Mouse (Mus musculus) hindbrain, embryonic 11.5 days (tissue): ENCODE data around the gene Elovl7. TPM values are rescaled to one million over a fixed set of nuclear protein-coding genes. Genes with fewer than 3 reads are reported as not detected.

Experiments used
- ATAC-seq: fragments of 200-750 bp; cut with Nextera tagmentation; 2 replicates; pipeline ENCODE4 v1.8.0; 2017; ENCODE audit warnings: mild to moderate bottlenecking, moderate TSS enrichment, moderate library complexity; ENCODE audit not compliant: low FRiP score
- DNase-seq: peaks from one replicate; pipeline ENCODE4 v3.0.0-alpha.2; 2015; ENCODE audit warnings: low spot score
- H3K27ac ChIP-seq: fragments of 300-500 bp; sonication (generic); 2 replicates; pipeline ENCODE4 v1.5.1; 2014; ENCODE audit warnings: mild to moderate bottlenecking, low read depth, low read length
- H3K27me3 ChIP-seq: fragments of 300-500 bp; sonication (generic); 2 replicates; pipeline ENCODE4 v1.6.1; 2014; ENCODE audit warnings: mild to moderate bottlenecking, low read length, moderate library complexity, mixed read lengths; ENCODE audit not compliant: control insufficient read depth, insufficient read depth
- H3K36me3 ChIP-seq: fragments of 300-500 bp; sonication (generic); 2 replicates; pipeline ENCODE4 v1.6.1; 2014; ENCODE audit warnings: mild to moderate bottlenecking, low read length, moderate library complexity, mixed read lengths; ENCODE audit not compliant: control insufficient read depth, insufficient read depth
- H3K4me1 ChIP-seq: fragments of 300-500 bp; sonication (generic); replicated peaks from 2 replicates; pipeline ENCODE4 v1.6.1; 2014; ENCODE audit warnings: low read length, mixed read lengths; ENCODE audit not compliant: control insufficient read depth, insufficient read depth
- H3K4me2 ChIP-seq: fragments of 300-500 bp; sonication (generic); replicated peaks from 2 replicates; pipeline ENCODE4 v1.6.1; 2014; ENCODE audit warnings: mild to moderate bottlenecking, low read depth, low read length
- H3K4me3 ChIP-seq: fragments of 300-500 bp; sonication (generic); 2 replicates; pipeline ENCODE4 v1.5.1; 2014; ENCODE audit warnings: low read depth, low read length
- H3K9ac ChIP-seq: fragments of 300-500 bp; sonication (generic); 2 replicates; pipeline ENCODE4 v1.6.1; 2014; ENCODE audit warnings: low read depth, low read length
- H3K9me3 ChIP-seq: fragments of 300-500 bp; sonication (generic); 2 replicates; pipeline ENCODE4 v1.6.1; 2016; ENCODE audit warnings: low read length; ENCODE audit not compliant: control insufficient read depth
- WGBS: fragments of 180-500 bp; shearing (Covaris S2); extraction: QIAGEN DNeasy Blood & Tissue Kit; methylation state at CpG from one replicate; pipeline ENCODE4 v1.1.7; 2014; 5-methylcytosine and 5-hydroxymethylcytosine counted together
- polyA plus RNA-seq: library from polyadenylated mRNA; unstranded; fragments of >200 nt; fragmentation: Nextera tagmentation; extraction: Ambion mirVana; gene quantifications from 2 replicates; pipeline ENCODE4 v1.2.1, GENCODE M21; 2014

Gene Elovl7
- polyA plus RNA-seq, 1 experiment from 2014 or later = 1.3 TPM

DNA sequence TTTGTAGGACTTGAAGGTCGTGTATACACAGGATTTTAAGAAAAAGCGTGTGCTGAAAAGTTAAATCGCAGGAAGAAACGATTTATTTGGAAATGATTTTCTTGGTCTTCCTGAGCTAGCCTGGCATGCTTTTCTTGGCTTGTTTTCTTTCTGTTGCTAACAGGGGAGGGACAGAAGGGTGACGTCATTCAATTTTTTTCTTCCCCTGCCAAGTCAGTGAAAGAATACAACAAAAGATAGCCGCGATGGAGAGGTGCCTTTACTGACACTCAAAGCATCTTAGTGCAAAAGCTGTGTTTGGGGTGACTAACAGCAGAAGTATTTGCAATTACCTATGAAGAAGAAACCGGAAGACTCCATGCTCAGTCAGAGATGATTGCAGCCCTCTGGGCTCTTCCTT lies 48.8 kb downstream of the Elovl7 start:
- no peaks in the 10 kb centered on the region for H3K4me1 ChIP-seq
- WGBS = 67% methylated on average over 8 of the region's 8 CpGs
- ATAC-seq (no peak), DNase-seq (no peak)
- no peaks in the 10 kb centered on the region for H3K36me3 ChIP-seq
- H3K9ac ChIP-seq = no peak overlapping the region
- no peaks in the 10 kb centered on the region for H3K27me3 ChIP-seq
- H3K4me3 ChIP-seq = no peak overlapping the region
- H3K27ac ChIP-seq = no peak overlapping the region
- no peak overlapping the region for H3K4me2 ChIP-seq
- H3K9me3 ChIP-seq = no peaks in the 10 kb centered on the region

DNA sequence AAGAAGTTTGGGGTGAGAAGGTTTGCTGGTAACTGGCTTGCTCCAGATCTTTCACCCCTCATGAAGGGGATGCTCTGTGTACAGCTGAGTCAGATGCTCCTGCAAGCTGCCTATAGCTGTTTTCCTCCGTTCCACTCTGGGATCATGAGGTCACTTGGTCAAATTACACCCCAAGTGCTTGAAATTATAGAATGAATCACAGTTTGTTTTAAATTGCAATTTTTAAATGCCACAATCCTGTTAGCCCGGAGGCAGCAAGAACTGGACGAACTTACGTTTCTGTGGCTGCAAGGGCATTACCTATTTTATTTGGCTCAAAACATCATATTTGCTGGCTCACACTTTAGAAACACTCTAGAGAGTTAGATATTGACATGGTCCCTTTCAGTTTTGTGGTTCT lies 51.2 kb downstream of the Elovl7 start:
- Histone ChIP-seq H3K9ac (no peak overlapping the region), H3K36me3 (no peaks in the 10 kb centered on the region), H3K4me3 (no peak overlapping the region), H3K4me1 (no peaks in the 10 kb centered on the region), H3K27me3 (no peaks in the 10 kb centered on the region), H3K27ac (no peak overlapping the region), H3K4me2 (no peak overlapping the region), H3K9me3 (no peaks in the 10 kb centered on the region)
- WGBS = 85% methylated on average over 4 of the region's 4 CpGs
- no peak for DNase-seq
- no peak for ATAC-seq

DNA sequence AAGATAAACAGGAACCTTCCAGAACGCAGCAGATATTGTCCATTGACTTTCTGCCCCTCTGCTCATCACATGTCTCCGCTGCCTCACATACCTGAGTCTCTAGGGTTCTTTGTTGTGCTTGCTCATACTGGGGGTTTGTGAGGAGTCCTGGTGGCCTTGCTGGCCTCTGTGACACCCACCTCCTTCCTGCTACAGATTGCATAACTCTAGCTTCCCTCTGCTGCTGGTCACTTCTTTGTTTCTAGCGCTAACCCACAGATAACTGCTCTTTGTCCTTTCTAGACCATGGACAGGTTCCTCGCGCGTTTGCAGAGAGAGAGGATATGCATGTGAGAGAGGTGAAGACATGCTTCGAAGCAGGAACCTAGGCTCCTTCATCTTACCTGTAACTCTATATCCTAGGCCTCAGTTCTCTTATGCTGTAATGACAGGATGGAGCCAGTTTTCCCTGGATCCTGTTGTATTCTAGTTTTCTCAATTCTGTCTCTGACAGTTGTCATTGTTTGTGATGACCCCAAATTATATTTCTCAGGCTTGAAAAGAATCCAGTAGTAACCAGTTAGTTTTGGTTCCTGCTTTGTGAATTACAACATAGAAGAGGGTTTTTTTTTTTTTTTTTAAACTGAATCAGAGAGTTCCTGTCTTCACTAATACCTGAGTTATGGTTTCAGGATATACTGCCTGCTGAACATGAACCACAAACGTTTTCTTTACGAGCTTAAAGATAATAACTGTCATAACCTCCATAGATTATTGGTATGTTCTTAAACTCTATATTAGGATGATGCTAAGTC lies 53.8 kb downstream of the Elovl7 start:
- ATAC-seq = no peak
- DNase-seq = no peak
- Histone ChIP-seq H3K9me3 (no peaks in the 10 kb centered on the region), H3K36me3 (no peaks in the 10 kb centered on the region), H3K4me3 (no peak overlapping the region), H3K27me3 (no peaks in the 10 kb centered on the region), H3K27ac (no peak overlapping the region), H3K9ac (no peak overlapping the region), H3K4me2 (no peak overlapping the region), H3K4me1 (no peaks in the 10 kb centered on the region)
- WGBS = 83% methylated on average over 9 of the region's 9 CpGs

DNA sequence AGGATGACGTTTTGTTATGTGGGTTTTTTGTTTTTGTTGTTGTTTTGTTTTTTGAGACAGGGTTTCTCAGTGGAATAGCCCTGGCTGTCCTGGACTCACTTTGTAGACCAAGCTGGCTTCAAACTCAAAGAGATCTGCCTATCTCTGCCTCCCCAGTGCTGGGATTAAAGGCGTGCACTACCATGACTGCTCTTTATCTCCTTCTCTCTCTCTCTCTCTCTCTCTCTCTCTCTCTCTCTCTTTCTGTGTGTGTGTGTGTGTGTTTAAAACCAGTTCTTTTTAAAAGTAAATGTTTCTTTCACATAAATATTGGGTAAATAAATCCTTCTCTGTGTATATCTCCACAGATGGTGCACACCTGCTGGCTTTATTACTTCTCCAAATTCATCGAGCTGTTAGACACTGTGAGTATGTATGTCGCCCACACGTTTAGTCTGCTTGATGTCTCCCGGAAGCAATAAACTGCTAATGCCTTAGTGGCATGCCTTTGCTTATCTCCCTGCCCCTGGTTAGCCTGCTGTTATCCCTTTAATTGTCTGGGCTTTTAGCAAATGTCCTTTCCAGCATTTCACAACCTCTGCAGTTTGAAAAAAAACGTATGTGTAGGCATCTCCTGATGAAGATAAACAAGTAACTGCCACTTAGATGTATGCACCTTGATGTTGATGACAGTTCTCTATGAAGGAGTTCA lies 57.4 kb downstream of the Elovl7 start:
- DNase-seq = no peak
- H3K9ac ChIP-seq = no peak overlapping the region
- WGBS = 85% methylated on average over 7 of the region's 7 CpGs
- H3K27ac ChIP-seq = no peak overlapping the region
- no peaks in the 10 kb centered on the region for H3K4me1 ChIP-seq
- no peaks in the 10 kb centered on the region for H3K9me3 ChIP-seq
- no peak overlapping the region for H3K4me3 ChIP-seq
- no peaks in the 10 kb centered on the region for H3K36me3 ChIP-seq
- H3K4me2 ChIP-seq = no peak overlapping the region
- no peak for ATAC-seq
- H3K27me3 ChIP-seq = no peaks in the 10 kb centered on the region

DNA sequence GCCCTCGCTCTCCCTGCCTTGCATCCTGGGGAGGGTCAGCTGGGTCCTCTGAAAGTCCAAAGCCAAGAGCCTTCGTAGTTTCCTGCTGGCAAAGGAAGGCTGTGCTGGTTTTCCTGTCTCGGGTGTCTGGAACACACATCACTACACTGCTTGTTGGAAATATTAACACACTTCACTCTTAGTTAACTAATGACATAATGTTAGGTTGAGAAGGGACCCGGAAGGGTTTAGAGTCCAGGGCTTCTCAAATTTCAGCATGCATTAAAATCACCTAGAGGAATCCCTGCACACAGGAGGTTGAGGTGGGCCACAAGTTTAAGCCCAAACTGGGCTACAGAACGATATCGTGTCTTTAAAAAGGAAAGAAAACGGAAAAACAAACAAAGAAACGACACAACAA lies 58.1 kb downstream of the Elovl7 start:
- ATAC-seq = no peak
- Histone ChIP-seq H3K4me2 (no peak overlapping the region), H3K4me1 (no peaks in the 10 kb centered on the region), H3K27ac (no peak overlapping the region), H3K4me3 (no peak overlapping the region), H3K27me3 (no peaks in the 10 kb centered on the region), H3K9me3 (no peaks in the 10 kb centered on the region), H3K36me3 (no peaks in the 10 kb centered on the region), H3K9ac (no peak overlapping the region)
- WGBS = 84% methylated on average over 8 of the region's 8 CpGs
- no peak for DNase-seq

DNA sequence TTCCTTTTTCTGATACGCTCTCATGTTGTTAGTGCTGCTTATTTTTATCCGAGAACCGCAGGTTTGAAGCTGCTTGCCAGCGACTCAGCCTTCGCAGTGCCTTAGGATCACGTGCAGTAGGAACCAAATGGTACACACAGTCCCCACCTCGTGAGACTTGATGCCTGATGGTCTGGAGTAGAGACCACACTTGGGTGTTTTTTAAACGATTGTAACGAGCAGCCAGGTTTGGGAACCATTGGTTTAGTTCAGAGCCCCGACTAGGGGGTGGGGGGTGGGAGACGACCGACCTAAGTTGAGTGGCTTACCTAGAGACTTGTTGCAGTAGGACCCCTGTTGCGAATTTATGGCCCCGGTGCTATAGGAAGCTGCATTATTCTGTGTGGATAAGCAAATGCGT lies 58.8 kb downstream of the Elovl7 start:
- H3K4me2 ChIP-seq = no peak overlapping the region
- peak; percentile 5 for DNase-seq
- H3K4me1 ChIP-seq = no peaks in the 10 kb centered on the region
- WGBS = 65% methylated on average over 15 of the region's 15 CpGs
- H3K27me3 ChIP-seq = no peaks in the 10 kb centered on the region
- H3K4me3 ChIP-seq = no peak overlapping the region
- no peaks in the 10 kb centered on the region for H3K9me3 ChIP-seq
- H3K36me3 ChIP-seq = no peaks in the 10 kb centered on the region
- H3K9ac ChIP-seq = no peak overlapping the region
- no peak overlapping the region for H3K27ac ChIP-seq
- 0 out of 2 replicates have a peak, but pooled peaks have one; percentile 38 for ATAC-seq

DNA sequence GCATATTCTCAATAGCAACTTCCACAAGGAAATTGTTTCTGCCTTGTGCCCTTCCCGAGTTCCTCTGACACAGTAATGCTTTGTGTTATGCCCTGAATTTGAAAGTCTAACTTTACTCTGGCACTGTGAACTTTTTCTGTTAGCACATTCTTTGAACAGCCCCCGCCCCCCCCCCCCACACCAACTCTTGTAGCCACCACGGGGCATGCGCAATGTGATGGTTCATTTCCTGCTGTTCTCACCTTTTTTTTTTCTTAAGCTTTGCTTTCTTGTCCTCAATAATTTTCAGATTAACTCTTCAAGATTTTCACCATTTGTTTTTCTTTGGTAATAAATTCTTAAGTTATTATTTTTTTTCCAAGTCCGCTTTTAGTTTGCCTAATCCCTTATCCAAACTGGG lies 59.3 kb downstream of the Elovl7 start:
- H3K36me3 ChIP-seq = no peaks in the 10 kb centered on the region
- peak; percentile 15 for DNase-seq
- H3K4me1 ChIP-seq = no peaks in the 10 kb centered on the region
- H3K9ac ChIP-seq = no peak overlapping the region
- H3K4me2 ChIP-seq = no peak overlapping the region
- H3K27me3 ChIP-seq = no peaks in the 10 kb centered on the region
- no peak overlapping the region for H3K4me3 ChIP-seq
- no peaks in the 10 kb centered on the region for H3K9me3 ChIP-seq
- H3K27ac ChIP-seq = no peak overlapping the region
- ATAC-seq = peak; percentile 38; the same call in 1 of the 2 replicates
- 47% methylated on average over 5 of the region's 5 CpGs for WGBS

DNA sequence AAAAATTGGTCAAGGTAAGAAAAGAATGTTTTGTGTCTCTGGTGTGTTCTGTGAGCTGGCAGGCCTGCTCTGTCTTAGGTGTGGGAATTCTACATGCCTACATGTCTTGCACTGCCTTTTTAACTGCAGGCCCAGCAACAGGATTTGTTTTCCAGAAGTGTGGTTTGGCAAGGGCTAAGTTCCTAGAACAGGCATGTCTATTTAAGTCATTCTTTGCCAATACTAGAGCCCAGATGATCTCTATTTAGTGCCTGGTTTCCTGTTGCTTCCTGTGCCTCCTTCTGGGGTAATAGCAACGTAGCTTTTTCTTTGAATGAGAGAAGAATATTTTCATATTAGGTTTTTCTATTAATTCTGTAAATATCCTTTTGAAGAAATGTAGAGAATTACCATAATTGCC lies 62.4 kb downstream of the Elovl7 start:
- ATAC-seq = no peak
- no peaks in the 10 kb centered on the region for H3K4me1 ChIP-seq
- no peak overlapping the region for H3K27ac ChIP-seq
- 63% methylated on average over 1 of the region's 1 CpGs for WGBS
- no peaks in the 10 kb centered on the region for H3K9me3 ChIP-seq
- DNase-seq = no peak
- H3K36me3 ChIP-seq = no peaks in the 10 kb centered on the region
- no peak overlapping the region for H3K9ac ChIP-seq
- no peaks in the 10 kb centered on the region for H3K27me3 ChIP-seq
- H3K4me2 ChIP-seq = no peak overlapping the region
- no peak overlapping the region for H3K4me3 ChIP-seq

DNA sequence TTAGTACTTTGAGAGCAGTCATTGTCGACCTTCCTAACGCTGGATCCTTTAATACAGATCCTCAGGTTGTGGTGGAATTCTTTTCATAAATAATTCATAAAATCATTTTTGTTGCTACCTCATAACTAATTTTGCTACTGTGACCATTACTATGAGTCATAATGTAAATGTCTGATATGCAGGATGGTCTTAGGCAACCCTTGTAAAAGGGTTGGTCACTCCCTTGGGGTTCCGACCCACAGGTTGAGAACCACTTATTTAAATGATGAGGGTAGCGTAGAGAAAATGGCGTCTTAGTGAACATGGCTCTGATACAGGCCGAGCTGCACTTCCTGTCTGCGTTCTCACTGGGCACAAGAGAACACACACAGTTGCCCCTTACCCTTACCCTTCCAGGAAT lies 63.1 kb downstream of the Elovl7 start:
- WGBS = 85% methylated on average over 7 of the region's 7 CpGs
- Histone ChIP-seq H3K9me3 (no peaks in the 10 kb centered on the region), H3K36me3 (no peaks in the 10 kb centered on the region), H3K4me2 (no peak overlapping the region), H3K4me1 (no peaks in the 10 kb centered on the region), H3K27me3 (no peaks in the 10 kb centered on the region), H3K9ac (no peak overlapping the region), H3K27ac (no peak overlapping the region), H3K4me3 (no peak overlapping the region)
- DNase-seq (no peak), ATAC-seq (no peak)
